1 mouse cellular context compared by ENCODE assay signal in the genomic region with DNA sequence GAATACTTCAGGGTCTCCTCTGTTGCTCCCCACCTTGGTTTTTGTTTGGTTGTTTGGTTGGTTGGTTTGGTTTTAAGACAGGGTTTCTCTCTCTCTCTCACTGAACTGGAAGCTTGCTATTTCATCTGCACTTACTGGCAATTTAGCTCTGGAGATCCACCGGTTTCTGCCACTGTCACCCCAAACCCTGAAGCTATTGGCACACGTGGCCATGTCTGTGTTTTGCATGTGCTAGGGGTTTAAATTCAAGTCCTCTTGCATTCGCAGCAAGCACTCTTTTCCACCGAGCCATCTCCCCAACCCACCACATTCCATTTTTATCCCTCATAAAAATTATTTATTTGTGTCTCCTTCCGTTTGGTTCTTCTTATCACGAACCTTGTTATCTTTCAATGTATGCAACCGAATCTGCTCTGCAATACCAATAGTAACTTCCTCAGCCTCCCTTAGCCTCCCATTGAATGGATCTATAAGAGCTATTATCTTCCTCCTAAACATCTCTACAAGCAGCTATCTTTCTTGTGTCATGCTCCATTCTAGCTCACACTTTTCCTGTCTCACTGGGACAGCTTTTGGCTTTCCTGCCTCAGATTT.
TF ChIP-seq lines count a peak whose summit lies in the region.

No protein-coding gene starts in this region.

TF ChIP-seq in MEL, 35 proteins besides CTCF, POLR2A, EP300 and RAD21 (continued from another document):
- TF ChIP-seq ELF1 (IDR thresholded peaks at IDR 0.05; ENCODE audit: low read depth, low read length) (0 out of 2 replicates have a peak, but pooled peaks have one; percentile 13), MAFK (IDR thresholded peaks at IDR 0.05; ENCODE audit: borderline replicate concordance, low read depth, low read length) (no peak), CHD2 (IDR thresholded peaks at IDR 0.05; ENCODE audit: low read length) (no peak)
TF ChIP-seq in MEL: peak in this region for 7.
